Mouse (Mus musculus) neutrophil, adult 59 days (primary cell): ENCODE results near the gene 8030474K03Rik. TPM values are rescaled to one million over a fixed set of nuclear protein-coding genes. Genes with fewer than 3 reads are reported as not detected.

Experiments used
- total RNA-seq, 2 experiments: library from RNA; stranded (reverse); gene quantifications; 1 replicate in 1 of 2; 2 replicates in 1 of 2; pipeline ENCODE4 v1.2.4; 2023

8030474K03Rik gene
- total RNA-seq = not detected

DNA sequence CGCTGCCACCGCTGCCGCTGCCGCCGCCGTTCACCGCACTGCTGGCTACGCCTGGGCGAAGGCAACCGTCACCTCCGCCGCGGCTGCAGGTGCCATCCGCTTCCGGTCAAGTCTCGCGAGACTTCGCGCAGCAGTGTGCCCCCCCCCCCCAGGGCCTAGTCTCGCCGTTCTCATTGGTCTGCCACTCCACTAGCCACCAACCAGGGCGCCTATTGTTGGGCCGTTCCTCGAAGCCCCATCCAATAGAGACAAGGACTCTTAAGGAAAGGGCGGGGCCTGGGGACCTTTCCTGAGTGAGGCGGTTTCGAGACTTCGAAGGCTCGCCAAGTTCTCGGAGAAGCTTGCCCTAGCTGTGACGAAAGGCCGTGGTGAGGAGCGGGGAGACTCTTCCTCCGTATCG is at the start of gene 8030474K03Rik, which contains the start of gene Gm4779:
8030474K03Rik (plus strand) TSS at position 315 of the 400 bp plus-strand sequence.
Gm4779 (minus strand) TSS at position 82 of the 400 bp plus-strand sequence.

Other genes starting within 250 kb of the 8030474K03Rik start
- gene Ogt, start 154.6 kb upstream of the 8030474K03Rik start, total RNA-seq = 100 to 1,000 TPM; 239 to 243 TPM
- 1 to 10 TPM; 1.2 to 1.5 TPM for gene Cxcr3, start 60.4 kb upstream of the 8030474K03Rik start, total RNA-seq
- gene Gm4779, start 233 bp upstream of the 8030474K03Rik start, total RNA-seq = not detected
- gene Nhsl2, start 54.7 kb downstream of the 8030474K03Rik start, total RNA-seq = 100 to 1,000 TPM; 136 to 165 TPM